Mouse (Mus musculus) heart, postnatal 0 days (tissue): ENCODE data around the gene Hmga1.

Experiments
- CTCF ChIP-seq: IDR thresholded peaks from 2 replicates; pipeline ENCODE4 v1.5.1; 2016; ENCODE audit warnings: antibody characterized with exemption, control low read depth, low read depth
- EP300 ChIP-seq: IDR thresholded peaks from 2 replicates; pipeline ENCODE4 v1.6.1; 2016; ENCODE audit warnings: antibody characterized with exemption, low read depth

- TF ChIP-seq EP300 (no peak), CTCF (no peak)
Observed at GRCm38 (mm10) chr17:27610679-27611518, 54.6 kb downstream of the Hmga1 start.
